Mouse (Mus musculus) ES-Bruce4 (cell line): Measurements from ENCODE around the gene Nfkbie. TPM values are rescaled to one million over a fixed set of nuclear protein-coding genes. Genes with fewer than 3 reads are reported as not detected.

Experiments used
- H3K27ac ChIP-seq: 2 replicates; pipeline ENCODE4 v1.5.1; 2012; ENCODE audit warnings: low read length, inconsistent platforms; ENCODE audit not compliant: insufficient read depth
- H3K27me3 ChIP-seq: 2 replicates; pipeline ENCODE4 v1.6.1; 2012; ENCODE audit warnings: mild to moderate bottlenecking, low read length, inconsistent platforms; ENCODE audit not compliant: control insufficient read depth, poor library complexity, insufficient read depth, severe bottlenecking
- H3K36me3 ChIP-seq: 2 replicates; pipeline ENCODE4 v1.6.1; 2012; ENCODE audit warnings: inconsistent platforms, mild to moderate bottlenecking, low read length, moderate library complexity; ENCODE audit not compliant: control insufficient read depth, poor library complexity, insufficient read depth, severe bottlenecking
- H3K4me1 ChIP-seq: one replicate; pipeline ENCODE4 v1.8.1; 2011; ENCODE audit warnings: low read length; ENCODE audit not compliant: control insufficient read depth, insufficient read depth
- H3K4me3 ChIP-seq: 2 replicates; pipeline ENCODE4 v1.5.1; 2011; ENCODE audit warnings: low read depth, mild to moderate bottlenecking, low read length
- H3K9ac ChIP-seq: 2 replicates; pipeline ENCODE4 v1.6.1; 2012; ENCODE audit warnings: low read depth, mild to moderate bottlenecking, inconsistent platforms; ENCODE audit not compliant: poor library complexity, severe bottlenecking
- H3K9me3 ChIP-seq: replicated peaks from 2 replicates; pipeline ENCODE4 v1.6.1; 2012; ENCODE audit warnings: mild to moderate bottlenecking, low read length, inconsistent platforms; ENCODE audit not compliant: control insufficient read depth, poor library complexity, insufficient read depth, severe bottlenecking
- CTCF ChIP-seq: IDR thresholded peaks from one replicate; pipeline ENCODE4 v1.8.1; 2011; ENCODE audit warnings: low read depth, low read length
- EP300 ChIP-seq: IDR thresholded peaks from 2 replicates; pipeline ENCODE4 v1.6.1; 2011; ENCODE audit warnings: low read depth, low read length; ENCODE audit not compliant: insufficient read depth
- POLR2A ChIP-seq: IDR thresholded peaks from one replicate; pipeline ENCODE4 v1.8.1; 2011; ENCODE audit warnings: low read length; ENCODE audit not compliant: insufficient read depth
- polyA plus RNA-seq: library from polyadenylated mRNA; stranded (reverse); fragments of >200 nt; gene quantifications from 2 replicates; pipeline ENCODE4 v1.2.4, GENCODE M21; 2011; ENCODE audit warnings: low read depth; ENCODE audit not compliant: missing spikeins, insufficient read depth, insufficient read length

Nfkbie gene
- 2.7 and 3.0 TPM in 2 replicates for polyA plus RNA-seq

- H3K9ac ChIP-seq, result peak within 1 kb of the TSS; percentile 78
- H3K9me3 ChIP-seq, result no peaks in the 10 kb centered on the region
- H3K36me3 ChIP-seq, result no peaks in the 10 kb centered on the region
- no peak within 1 kb of the TSS for H3K27ac ChIP-seq
- H3K27me3 ChIP-seq, result no peaks in the 10 kb centered on the region
- peak within 1 kb of the TSS; percentile 79 for H3K4me3 ChIP-seq
- peak; percentile 45 for TF ChIP-seq POLR2A
- no peak for TF ChIP-seq CTCF
- H3K4me1 ChIP-seq, result no peaks in the 10 kb centered on the region
Measured at GRCm38 (mm10) chr17:45555452-45556106, at the start of gene Nfkbie. Nfkbie (plus strand) TSS chr17:45555703.

GRCm38 (mm10) chr17:45505941-45506465 lies 49.5 kb upstream of the Nfkbie start:
- Histone ChIP-seq H3K36me3 (peaks cover 20% of the 10 kb centered on the region), H3K4me3 (peak overlapping the region; percentile 8), H3K9me3 (no peaks in the 10 kb centered on the region), H3K27ac (no peak overlapping the region), H3K4me1 (peaks cover 9% of the 10 kb centered on the region), H3K9ac (no peak overlapping the region), H3K27me3 (no peaks in the 10 kb centered on the region)
- TF ChIP-seq POLR2A (no peak), EP300 (no peak), CTCF (no peak)

GRCm38 (mm10) chr17:45506700-45507189 lies 48.8 kb upstream of the Nfkbie start, which contains the start of gene Aars2:
Aars2 (plus strand) TSS chr17:45506841.
- H3K9ac ChIP-seq, result peak within 1 kb of the TSS; percentile 59
- H3K9me3 ChIP-seq, result no peaks in the 10 kb centered on the region
- H3K4me1 ChIP-seq, result peaks cover 8% of the 10 kb centered on the region
- peak; percentile 56 for TF ChIP-seq CTCF
- TF ChIP-seq EP300, result peak; percentile 53; the same call in 1 of the 2 replicates
- peak; percentile 21 for TF ChIP-seq POLR2A
- H3K27me3 ChIP-seq, result no peaks in the 10 kb centered on the region
- H3K27ac ChIP-seq, result no peak within 1 kb of the TSS
- peak within 1 kb of the TSS; percentile 89 for H3K4me3 ChIP-seq
- H3K36me3 ChIP-seq, result peaks cover 20% of the 10 kb centered on the region

DNA sequence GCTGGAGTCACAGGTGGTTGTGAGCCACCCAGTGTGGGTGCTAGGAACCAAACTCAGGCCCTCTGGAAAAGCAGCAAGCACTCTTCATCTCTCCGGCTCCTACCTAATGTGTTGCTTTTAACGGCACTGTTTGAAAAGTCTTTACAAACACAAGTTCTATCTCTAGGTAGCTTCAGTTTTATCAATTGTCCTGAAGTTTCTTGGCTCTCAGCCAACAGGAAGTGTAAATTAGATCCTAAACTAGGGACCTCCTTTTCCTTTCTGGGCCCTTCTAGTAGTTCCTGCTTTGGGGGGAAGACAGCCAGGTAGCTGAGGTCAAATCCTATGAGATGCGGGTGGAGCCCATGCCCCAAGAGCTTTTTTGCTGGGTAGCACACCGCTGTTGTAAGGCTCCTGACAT lies 44.6 kb upstream of the Nfkbie start:
- Histone ChIP-seq H3K4me3 (no peak overlapping the region), H3K9me3 (no peaks in the 10 kb centered on the region), H3K27me3 (no peaks in the 10 kb centered on the region), H3K4me1 (peaks cover 2% of the 10 kb centered on the region), H3K27ac (no peak overlapping the region), H3K9ac (no peak overlapping the region), H3K36me3 (peaks cover 20% of the 10 kb centered on the region)
- no peak for TF ChIP-seq CTCF
- TF ChIP-seq EP300, result no peak
- no peak for TF ChIP-seq POLR2A

DNA sequence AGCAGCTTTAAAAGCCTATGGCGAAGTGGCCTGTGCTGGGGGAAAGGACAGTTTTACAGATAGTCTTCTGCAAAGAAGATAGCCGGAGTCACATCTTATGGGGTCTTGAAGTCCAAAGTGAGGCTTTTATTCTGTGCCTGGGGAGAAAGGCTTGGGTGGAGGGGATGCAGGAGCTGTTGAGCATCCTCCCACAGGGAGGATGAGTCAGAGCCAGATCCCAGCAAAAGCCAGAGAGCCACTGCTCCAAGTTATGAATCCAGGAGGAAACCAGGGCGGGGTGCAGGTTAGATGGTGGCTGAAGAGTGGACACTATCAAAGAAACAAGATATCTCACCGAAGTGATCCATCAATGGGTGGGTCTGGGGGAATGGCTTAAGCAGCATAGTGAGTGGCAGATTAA lies 43.7 kb upstream of the Nfkbie start:
- TF ChIP-seq POLR2A (no peak), CTCF (no peak), EP300 (no peak)
- peaks cover 20% of the 10 kb centered on the region for H3K36me3 ChIP-seq
- H3K27me3 ChIP-seq, result no peaks in the 10 kb centered on the region
- no peak overlapping the region for H3K9ac ChIP-seq
- H3K9me3 ChIP-seq, result no peaks in the 10 kb centered on the region
- H3K4me3 ChIP-seq, result no peak overlapping the region
- no peaks in the 10 kb centered on the region for H3K4me1 ChIP-seq
- H3K27ac ChIP-seq, result no peak overlapping the region

DNA sequence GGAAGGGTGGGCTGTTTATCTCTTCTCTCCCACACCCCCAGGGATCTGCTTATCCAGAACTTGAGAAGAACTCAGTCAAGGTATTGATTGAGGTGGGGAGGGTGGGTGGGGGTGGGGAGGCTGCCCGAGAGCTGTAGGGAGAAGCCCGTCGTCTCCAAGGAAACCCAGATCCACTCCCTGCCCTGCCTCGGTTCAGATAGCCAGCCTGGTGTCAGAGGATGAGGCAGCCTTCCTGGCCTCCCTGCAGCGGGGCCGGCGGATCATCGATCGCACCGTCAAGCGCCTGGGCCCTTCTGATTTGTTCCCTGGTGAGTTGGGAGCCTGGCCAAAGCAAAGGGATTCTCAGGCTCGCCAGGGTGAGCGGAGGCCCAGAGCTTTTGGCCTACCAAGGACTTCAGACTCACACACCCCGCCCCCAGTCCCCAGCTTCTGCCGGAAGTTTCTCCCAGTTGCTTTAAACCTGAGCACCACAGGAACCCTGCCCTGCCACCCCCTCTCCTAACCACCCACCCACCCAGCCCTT lies 40.2 kb upstream of the Nfkbie start:
- Histone ChIP-seq H3K9me3 (no peaks in the 10 kb centered on the region), H3K27ac (no peak overlapping the region), H3K4me3 (0 out of 2 replicates have a peak overlapping the region, but pooled peaks have one; percentile 25), H3K4me1 (no peaks in the 10 kb centered on the region), H3K9ac (peak overlapping the region; percentile 29), H3K36me3 (peaks cover 2% of the 10 kb centered on the region; the same call in 1 of the 2 replicates), H3K27me3 (no peaks in the 10 kb centered on the region)
- no peak for TF ChIP-seq EP300
